Mouse (Mus musculus) central nervous system, embryonic 14 days (tissue): Measurements from ENCODE around the gene Gm7982. TPM values are rescaled to one million over a fixed set of nuclear protein-coding genes. Genes with fewer than 3 reads are reported as not detected.

Experiments
- polyA plus RNA-seq: library from polyadenylated mRNA; depleted of rRNA; stranded (reverse); fragments of >200 nt; gene quantifications from 2 replicates; pipeline ENCODE4 v1.2.3, GENCODE M21; 2012; rRNA removed

Gm7982 gene
- polyA plus RNA-seq, result not detected in 2 replicates

GRCm38 (mm10) chr5:95741714-95742113, at the start of gene Gm7982:
TSS of gene Gm7982 (plus strand) at chr5:95742014.

GRCm38 (mm10) chr5:95736073-95736472, 5.7 kb upstream of the Gm7982 start, which contains the start of gene Gm7978:
TSS of gene Gm7978 (minus strand) at chr5:95736173.

GRCm38 (mm10) chr5:95775690-95776089, 33.9 kb downstream of the Gm7982 start, which contains the start of gene E330014E10Rik:
TSS of gene E330014E10Rik (plus strand) at chr5:95775990.

Other genes starting within 250 kb of the Gm7982 start
- gene Gm3286, start 231.3 kb upstream of the Gm7982 start, polyA plus RNA-seq, result not detected in 2 replicates
- gene Gm7971, start 147.1 kb upstream of the Gm7982 start, polyA plus RNA-seq, result not detected in 2 replicates
- gene Gm7978, start 5.8 kb upstream of the Gm7982 start, polyA plus RNA-seq, result not detected in 2 replicates
- gene E330014E10Rik, start 34.0 kb downstream of the Gm7982 start, polyA plus RNA-seq, result not detected in 2 replicates
- gene Cxcl13, start 214.9 kb downstream of the Gm7982 start, polyA plus RNA-seq, result 0.05 and 1.4 TPM in 2 replicates